Mouse (Mus musculus): ENCODE data around the gene Mmp14.

Gene Mmp14

DNA sequence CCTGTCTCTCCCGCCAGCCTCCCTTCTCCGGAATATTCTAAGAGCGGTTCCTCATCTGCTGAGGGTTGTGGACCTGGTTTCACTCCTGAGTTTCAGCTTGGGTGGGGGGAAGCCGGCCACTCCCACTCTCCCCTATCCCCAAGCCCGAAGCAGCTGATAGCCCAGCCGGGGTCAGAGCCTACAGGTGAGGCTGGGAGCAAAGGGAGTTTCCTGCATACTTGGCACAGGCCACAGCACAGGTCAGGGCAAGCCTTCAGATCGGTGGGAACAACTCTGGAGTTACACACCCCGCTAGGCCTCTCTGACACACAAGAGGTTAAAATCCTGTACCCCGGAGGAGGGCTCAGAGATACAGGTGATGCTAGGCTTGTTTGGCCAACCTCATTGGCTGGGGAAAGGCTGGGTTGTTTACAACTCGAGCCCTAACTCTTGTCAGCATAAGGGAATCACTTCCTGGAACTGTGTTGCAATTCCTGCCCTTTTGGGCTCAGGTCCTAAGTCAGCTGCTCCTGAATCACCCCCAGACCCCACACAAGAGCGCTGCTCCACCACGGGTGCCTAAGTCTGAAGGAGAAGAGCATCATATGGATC, 2.6 kb downstream of the Mmp14 start:
- no peak for DNase-seq (ENCODE audit: extremely low read depth, low read depth)

DNA sequence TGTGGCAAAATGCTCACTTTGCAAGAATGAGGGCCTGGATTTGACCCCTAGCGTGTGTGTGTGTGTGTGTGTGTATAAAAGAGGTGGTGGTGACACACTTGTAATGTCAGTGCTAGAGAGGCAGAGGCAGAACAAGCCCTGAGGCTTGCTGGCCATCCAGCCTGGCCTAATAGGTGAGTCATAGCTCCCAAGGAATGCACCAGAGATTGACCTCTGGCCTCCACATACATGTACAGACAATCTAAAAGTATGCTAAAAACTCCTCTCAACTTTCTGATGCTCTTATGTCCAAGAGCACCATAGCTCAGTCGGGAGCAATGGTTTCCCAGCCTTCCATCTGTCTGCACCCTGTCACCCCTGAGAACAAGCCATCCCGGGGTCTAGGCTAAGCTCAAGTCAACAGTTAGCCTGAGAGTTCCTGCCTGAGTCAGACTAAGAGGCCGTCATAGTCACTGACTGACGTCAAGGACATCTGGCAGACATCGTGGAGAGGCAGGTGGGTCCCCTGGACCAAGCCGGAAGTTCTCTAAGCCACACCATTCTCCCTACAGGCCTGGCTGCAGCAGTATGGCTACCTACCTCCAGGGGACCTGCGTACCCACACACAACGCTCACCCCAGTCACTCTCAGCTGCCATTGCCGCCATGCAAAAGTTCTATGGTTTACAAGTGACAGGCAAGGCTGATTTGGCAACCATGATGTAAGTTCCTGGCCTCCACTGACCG, 3.9 kb downstream of the Mmp14 start:
- no peak for DNase-seq (ENCODE audit: extremely low read depth, low read depth)

DNA sequence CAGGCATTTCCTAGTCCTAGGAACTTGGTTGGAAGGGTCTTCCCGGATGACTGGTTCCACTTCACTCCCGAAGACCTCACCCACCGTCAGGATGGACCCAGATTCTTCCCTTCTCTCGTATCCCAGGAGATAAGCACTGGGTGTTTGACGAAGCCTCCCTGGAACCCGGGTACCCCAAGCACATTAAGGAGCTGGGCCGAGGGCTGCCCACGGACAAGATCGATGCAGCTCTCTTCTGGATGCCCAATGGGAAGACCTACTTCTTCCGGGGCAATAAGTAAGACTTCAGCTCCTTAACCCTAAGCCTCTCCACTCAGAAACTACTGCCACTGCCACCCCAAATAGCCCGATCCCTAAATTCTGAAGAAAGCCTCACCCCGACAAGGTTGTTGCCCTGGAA, 7.7 kb downstream of the Mmp14 start:
- DNase-seq (ENCODE audit: extremely low read depth, low read depth): no peak

DNA sequence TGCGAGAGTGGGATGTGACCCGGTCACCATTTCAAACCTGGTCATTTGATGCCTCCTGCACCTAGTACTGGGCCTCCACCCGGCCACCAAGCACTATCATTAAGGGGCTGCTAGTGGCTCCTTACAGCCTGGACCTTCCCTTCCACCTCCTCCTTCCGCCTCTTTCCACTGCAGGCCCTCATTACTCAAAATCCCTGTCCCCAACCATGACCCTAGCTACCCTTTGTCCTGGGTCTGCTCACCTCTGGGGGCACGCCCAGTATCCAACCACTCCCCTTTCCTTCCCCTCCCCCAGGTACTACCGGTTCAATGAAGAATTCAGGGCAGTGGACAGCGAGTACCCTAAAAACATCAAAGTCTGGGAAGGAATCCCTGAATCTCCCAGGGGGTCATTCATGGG, 8.2 kb downstream of the Mmp14 start:
- no peak for DNase-seq (ENCODE audit: extremely low read depth, low read depth)

DNA sequence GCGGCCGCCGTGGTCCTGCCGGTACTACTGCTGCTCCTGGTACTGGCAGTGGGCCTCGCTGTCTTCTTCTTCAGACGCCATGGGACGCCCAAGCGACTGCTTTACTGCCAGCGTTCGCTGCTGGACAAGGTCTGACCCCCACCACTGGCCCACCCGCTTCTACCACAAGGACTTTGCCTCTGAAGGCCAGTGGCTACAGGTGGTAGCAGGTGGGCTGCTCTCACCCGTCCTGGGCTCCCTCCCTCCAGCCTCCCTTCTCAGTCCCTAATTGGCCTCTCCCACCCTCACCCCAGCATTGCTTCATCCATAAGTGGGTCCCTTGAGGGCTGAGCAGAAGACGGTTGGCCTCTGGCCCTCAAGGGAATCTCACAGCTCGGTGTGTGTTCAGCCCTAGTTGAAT, 9.1 kb downstream of the Mmp14 start:
- no peak for DNase-seq (ENCODE audit: extremely low read depth, low read depth)

DNA sequence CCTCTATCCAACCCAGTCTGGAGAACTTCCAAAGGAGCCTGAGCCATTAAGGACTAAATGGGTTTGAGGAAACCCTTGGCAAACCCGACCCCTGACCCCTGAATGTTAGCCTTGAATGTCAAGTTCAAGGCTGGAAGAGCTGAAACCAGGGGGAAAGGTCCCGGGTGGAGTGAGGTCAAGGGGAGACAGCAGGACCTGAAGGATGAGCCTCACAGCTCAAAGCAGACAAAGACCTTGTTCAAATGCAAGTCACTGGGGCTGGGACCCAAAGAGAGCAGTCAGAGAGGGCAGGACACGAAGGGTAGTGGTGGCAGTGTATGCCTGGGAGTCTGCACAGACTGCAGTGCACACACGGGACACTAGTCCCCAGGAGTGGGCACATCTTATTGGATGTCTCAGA, 10.0 kb downstream of the Mmp14 start:
- no peak for DNase-seq (ENCODE audit: extremely low read depth, low read depth)

DNA sequence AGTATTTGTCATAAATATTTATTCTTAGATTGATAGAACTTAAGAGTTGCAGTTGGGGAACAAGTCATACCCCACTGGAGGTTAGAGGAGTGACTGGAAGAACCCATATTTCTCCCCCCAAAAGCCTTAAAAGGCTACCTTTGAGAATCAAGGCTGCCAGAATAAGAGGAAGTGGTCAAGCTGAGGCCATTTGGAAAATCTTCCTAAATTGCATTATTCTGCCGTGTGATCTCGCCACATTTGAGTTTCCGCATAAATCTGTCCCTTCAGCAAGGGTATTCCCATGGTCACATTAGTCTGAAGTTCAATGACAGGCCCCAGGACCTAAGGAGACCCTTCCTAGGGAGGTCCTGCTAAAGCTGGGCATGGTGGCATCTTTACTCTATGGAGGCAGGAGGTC, 11.1 kb downstream of the Mmp14 start:
- no peak for DNase-seq (ENCODE audit: extremely low read depth, low read depth)

DNA sequence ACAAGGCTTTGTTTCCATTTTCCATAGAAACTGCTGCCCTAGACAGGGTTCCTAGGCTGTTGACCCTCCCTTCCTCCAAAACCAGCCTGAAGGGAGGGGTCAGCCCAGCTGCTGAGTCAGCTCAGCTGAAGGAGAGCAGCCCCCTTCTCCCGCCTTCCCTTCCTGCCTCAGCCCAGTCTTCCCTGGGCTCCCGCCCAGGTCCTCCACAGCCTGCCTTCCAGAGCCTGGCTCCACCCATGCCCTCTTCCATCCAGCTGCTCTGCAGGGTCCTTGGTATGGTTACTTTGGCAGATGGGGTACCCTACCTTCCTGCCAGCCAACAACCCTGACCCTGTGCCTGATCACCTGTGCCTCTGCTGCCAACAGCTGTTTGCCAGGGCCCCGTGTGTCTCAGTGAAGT, 11.8 kb downstream of the Mmp14 start:
- DNase-seq (ENCODE audit: extremely low read depth, low read depth): no peak

DNA sequence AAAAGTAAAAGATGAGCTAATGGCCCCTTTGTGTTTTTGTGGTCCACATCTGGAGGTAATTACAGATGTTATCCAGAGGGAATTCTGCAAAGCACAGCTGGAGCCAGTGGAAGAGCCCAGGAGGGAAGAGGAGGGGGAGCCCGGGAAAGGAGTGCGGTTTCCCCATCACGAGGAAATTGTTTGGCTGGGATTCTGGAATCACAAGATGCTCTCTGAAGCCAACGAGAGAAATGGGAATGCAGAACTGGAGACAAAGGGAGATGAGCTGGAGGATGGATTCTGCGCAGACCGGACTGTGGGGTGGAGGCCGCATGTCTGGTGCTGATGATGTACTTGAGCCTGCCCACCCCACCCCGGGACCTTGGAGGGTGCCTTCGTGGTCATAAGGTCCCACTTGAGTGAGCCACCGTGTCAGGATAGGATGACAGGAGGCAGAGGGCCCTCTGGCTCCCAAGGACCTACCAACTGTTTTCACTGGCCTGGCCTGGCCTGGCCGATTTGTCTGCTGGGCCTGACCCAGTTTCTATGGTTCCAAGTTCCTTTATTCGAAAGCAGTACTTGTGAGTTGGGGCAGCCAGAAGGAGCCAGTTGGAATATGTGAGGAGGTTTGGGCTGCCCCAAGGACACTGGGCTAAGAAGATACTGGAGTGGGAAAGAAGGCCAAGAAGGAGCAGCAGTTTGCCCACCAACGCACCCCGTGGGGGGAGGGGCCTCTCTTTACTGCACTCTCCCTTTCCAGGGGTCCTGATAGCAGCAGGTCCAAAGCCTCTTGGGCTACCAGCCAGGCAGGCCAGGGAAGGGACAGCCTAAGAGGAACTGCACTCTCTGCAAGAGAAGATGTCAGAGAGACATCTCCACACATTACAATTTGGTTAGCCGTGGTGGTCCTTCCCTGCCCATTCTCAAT, 12.6 kb downstream of the Mmp14 start:
- no peak for DNase-seq (ENCODE audit: extremely low read depth, low read depth)

DNA sequence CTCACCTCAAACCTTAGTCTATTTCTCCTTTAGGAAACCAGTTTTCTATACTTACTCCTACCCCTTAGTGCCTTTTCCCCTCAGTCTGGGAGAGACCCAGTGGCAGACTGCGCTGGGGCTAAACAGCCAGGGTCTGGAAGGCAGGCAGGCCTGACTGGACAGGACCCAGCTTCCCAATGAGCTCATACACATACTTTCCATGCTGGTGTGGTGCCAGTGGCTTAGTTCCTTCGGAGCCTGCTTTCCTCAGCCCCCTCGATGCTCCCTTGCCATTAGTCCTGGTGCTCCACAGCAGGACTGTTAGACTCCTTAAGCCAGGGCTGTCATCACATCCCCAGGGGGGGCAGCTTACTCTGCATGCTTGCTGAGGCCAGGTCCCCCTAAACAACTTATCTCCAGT, 14.1 kb downstream of the Mmp14 start:
- DNase-seq (ENCODE audit: extremely low read depth, low read depth): no peak

DNA sequence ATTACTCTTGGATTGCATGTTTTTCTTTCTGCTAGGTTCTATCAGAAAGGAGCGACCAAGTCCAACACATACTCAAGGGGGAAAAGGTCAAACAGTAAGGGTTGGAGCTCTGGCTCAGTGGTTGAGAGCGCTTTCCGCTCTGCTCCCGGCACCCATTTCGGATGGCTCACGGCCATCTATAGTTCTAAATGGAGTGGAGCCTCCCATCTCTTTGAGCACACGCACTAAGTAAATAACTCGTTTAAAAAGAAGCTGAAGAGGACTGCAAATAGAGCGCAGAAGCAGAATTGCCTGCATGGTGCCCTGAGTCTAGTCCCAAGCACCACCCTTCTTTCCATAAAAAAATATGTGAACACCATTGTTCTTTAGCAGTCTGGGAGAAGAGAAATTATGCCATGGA, 22.2 kb downstream of the Mmp14 start:
- DNase-seq (ENCODE audit: extremely low read depth, low read depth): no peak

DNA sequence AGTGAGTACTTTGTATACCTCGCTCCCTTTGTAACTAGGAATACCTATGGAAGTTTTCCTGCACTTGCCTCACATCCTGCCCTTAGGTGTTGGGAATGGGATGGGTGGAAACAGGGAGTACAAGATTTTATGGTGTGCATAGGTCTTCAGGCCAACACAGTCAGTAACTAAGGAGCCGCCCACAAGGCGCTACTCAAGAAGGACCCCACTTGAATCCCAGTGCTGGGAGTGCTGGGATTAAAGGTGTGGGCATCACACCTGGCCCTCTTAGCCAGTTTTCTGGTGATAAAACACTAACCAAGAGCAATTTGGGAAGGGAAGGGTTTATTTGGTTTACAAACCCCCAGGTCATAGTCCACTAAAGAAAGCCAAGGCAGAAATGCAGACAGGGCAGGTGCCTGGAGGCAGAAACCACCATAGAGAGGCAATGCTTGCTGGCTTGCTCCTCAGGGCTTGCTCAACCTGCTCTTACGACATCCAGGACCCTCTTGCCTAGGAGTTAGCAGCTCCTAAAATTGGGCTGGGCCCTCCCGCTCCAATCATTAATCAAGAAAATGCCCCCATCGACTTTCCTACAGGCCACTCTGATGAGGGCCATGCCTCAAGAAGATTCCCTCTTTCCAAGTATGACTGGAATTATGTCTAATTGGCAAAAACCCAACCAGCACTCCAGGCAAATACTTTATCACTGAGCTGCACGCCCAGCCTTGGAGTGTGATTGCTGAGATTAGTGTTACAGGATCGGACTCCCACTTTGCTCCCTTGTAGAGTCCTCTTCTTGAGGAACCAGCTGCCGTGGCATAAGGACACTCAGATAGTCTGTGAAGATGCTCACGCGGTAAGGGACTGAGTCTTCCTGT, 23.5 kb downstream of the Mmp14 start:
- no peak for DNase-seq (ENCODE audit: extremely low read depth, low read depth)

DNA sequence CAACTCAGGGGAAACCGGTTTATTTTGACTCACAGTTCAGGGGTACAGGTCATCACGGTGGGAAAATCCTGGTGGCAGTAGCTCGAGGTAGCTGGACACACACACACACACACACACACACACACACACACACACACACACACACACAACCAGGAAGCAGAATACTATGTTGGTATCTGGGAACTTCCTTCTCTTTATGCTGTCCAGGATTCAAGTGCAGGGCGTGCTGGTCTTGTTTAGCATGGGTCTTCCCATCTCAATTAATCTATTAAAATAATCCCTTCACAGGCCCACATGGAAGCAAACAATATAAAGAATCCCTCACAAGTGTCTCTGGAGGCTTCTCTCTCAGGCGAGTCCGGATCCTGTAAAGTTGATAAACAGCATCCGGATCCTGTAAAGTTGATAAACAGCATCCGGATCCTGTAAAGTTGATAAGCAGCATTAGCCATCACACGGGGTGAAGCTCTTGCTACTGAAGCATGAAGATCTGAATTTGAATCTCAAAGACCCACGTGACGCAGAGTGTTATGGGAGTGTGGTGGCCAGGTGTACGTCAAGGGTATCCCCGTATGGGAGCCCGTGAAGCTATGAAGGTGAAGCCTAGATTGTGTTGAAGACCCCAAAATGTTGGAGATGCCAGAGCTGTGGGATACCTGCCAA, 26.6 kb downstream of the Mmp14 start:
- DNase-seq (ENCODE audit: extremely low read depth, low read depth): peak; percentile 49

DNA sequence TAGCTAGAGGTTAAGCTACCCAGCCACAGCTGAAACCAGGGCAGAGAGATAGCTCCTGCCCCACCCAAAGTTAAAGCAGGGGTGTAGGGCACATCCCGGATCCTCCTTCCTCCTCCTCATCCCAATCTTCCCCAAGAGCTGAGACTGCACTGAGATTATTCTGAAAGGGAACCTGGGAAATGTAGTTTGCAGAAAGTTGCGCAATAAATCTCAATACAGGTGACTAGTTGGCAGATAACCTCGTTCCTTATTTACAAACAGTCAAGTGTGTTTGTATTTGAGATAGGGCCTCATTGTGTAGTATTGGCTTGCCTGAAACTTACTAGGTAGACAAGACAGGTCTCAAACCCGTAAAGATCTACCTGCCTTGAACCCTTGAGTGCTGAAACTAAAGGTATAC, 30.7 kb downstream of the Mmp14 start:
- DNase-seq (ENCODE audit: extremely low read depth, low read depth): no peak

DNA sequence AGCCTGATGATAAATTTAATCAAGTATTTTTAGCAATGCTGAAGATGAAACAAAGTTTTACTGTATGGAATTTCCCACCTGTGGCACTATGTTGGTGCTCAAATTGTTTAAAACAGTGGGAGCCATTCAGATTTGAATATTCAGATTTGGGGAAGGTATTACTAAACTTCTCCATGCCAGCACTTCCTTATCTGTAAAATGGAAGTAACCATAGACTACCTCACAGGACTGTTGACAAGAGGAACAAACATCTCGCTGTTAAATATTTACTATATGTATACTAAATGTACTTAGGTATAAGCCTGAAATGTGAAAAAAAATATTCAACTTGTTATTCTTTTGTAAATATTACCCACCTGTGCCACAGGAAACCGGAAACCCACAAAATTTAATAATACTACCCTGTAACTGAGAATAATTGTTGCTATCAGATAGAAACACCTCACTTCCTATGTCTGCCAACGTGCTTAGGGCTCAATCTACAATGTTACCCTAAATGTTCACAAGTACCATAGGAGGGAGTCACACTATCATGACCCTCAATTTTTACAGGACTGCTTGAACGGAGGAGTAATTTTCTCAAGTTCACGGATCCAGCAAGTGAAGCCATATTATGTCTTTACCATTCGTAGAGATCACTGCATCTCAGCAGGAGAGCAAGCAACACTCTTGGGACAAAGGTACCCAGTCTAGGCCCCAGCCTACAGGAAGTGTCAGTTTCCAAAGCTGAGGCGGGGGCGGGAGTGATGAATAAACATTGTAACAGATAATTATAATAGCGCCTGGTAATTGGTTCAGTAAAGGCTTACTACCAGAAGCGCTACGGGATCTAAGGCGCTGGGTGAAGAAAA, 31.9 kb downstream of the Mmp14 start:
- DNase-seq (ENCODE audit: extremely low read depth, low read depth): peak; percentile 78

DNA sequence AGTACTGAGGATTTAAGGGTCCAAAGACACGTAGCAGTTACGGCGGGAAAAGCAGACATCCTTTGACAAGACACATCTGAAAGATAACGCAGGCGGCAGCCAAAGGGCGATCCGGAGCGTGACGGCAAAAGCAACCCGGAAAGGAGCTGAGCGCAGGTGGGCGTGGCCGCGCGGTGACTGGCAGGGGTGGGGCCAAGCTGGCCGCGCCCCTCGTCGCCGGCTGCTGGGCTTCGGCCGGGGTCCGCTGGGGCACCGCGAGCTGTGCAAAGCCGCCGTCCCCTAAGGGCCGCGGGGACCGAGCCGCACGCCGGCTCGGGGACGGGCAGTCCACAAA, 32.5 kb downstream of the Mmp14 start, which contains the start of gene Lrp10:
Gene Lrp10, plus strand, starts transcription at position 179 of the 334 bp plus-strand sequence.
- no peak for DNase-seq (ENCODE audit: extremely low read depth, low read depth)

DNA sequence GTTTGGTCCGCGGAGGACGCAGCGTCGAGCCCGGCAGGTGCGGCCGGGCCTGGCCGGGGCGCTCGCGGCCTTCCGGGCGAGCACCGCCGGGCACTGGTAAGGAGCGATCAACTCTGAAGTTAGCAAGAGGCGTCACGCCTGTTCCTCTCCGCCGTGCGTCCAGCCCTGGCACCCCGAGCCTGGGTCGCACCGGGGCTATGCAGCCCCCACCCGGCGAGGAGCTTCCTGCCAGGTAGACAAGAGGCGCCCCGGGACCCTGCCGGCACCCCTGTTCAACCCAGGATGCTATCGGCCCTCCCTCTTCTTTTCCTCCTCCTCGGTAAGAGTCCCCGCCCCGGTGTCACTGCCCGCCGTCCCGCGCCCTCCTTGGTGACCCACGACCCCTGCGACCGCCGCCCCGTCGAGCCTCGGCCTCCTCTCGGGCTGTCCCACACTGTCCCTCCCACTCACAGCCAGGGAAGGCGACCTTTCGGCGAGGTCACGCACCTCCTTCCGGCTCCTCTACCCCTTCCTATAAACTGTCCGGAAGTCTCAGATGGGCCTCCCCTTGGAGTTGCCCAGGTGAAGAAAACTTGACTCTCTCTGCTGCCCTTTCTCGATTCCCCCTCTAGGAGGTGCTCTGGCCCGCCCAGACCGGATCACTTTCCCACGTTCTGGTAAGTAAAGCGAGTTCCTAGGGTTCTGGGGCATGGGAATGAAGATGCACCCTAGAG, 33.0 kb downstream of the Mmp14 start:
- DNase-seq (ENCODE audit: extremely low read depth, low read depth): peak; percentile 67

DNA sequence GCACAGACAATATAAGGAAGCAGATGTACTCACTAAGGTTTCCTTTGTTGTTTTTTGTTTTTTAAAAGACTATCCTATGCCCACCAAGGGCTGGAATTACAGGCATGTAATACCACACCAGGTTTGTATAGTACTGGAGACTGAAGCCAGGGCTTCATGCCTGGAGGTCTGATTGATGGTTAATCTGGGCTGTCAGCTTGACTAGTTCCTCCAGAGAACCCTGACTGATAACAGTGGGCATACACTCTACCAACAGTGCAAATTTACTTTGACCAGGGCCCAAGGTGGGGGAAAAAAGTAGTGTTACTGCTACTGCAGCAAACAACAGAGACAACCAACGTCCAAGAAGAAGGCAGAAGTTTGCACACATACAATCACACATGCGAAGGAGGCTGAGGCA, 40.1 kb downstream of the Mmp14 start:
- DNase-seq (ENCODE audit: extremely low read depth, low read depth): no peak

DNA sequence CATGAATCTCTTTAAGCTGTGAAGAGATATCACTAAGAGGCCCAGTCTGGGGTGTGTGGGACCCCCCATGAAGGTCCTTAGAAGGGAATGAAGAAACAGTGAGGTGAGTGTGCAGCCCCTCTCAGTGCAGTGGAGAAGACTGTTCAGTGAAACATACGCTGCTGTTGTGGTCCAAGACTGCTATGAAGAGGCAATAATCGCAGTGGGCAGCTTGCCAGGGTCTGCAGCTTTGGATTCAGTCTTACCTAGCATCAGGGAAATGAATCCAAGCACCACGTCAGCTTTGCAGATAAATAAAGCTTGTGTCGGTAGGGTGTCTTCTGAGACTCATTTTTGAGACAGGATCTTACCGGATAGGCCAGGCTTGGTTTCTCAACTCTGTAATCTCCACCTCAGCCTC, 41.3 kb downstream of the Mmp14 start:
- DNase-seq (ENCODE audit: extremely low read depth, low read depth): no peak
